ENCODE assay signal across 7 mouse cellular contexts in genomic region chr16:57362679-57363401, GRCm38 (mm10). TPM values are rescaled to one million over a fixed set of nuclear protein-coding genes. Genes with fewer than 3 reads are reported as not detected.
DNase-seq lines count a peak whose midpoint lies in the region; ATAC-seq lines count a peak whose summit lies in the region.

No protein-coding gene starts in this region.

- 38% methylated on average over 18 of the region's 18 CpGs for WGBS in intestine, embryonic 16.5 days

- no peak overlapping the region for H3K27ac ChIP-seq in intestine, embryonic 16.5 days (ENCODE audit: low read length)

- H3K27me3 ChIP-seq in intestine, embryonic 16.5 days (replicated peaks; ENCODE audit: control insufficient read depth, insufficient read depth, low read length), result no peaks in the 10 kb centered on the region

- peak; percentile 82 for ATAC-seq in intestine, embryonic 16.5 days
- ATAC-seq in megakaryocyte progenitor cell, adult 5-6 weeks (replicated peaks; ENCODE audit: poor library complexity), result peak; percentile 90

- H3K9ac ChIP-seq in intestine, embryonic 16.5 days (ENCODE audit: low read depth, low read length), result peak overlapping the region; percentile 31; the same call in 1 of the 2 replicates

- peak; percentile 15 to 30 for DNase-seq in adrenal gland, postnatal 4 days (ENCODE audit: low spot score in 2 of 2)
- peak; percentile 64 for DNase-seq in embryo, embryonic 11 days
- DNase-seq in heart, adult 11 months, result peak; percentile 96
- peak; percentile 50 to 67 for DNase-seq in left cerebral cortex, postnatal 25 days (ENCODE audit: low spot score in 2 of 2)
- DNase-seq in right cerebral cortex, postnatal 4 days, result peak; percentile 58

- H3K4me3 ChIP-seq in intestine, embryonic 16.5 days (ENCODE audit: low read length), result no peak overlapping the region

- intact Hi-C loops in left cerebral cortex, postnatal 25 days (cut with DNase I), result no loop called here

- peaks cover 2% of the 10 kb centered on the region; the same call in 1 of the 2 replicates for H3K4me1 ChIP-seq in intestine, embryonic 16.5 days (ENCODE audit: control insufficient read depth, insufficient read depth, low read length)

- no peaks in the 10 kb centered on the region for H3K36me3 ChIP-seq in intestine, embryonic 16.5 days (ENCODE audit: control insufficient read depth, insufficient read depth, low read length)

- H3K4me2 ChIP-seq in intestine, embryonic 16.5 days (ENCODE audit: low read depth, low read length), result peak overlapping the region; percentile 18; the same call in 1 of the 2 replicates

- no peaks in the 10 kb centered on the region for H3K9me3 ChIP-seq in intestine, embryonic 16.5 days (ENCODE audit: control insufficient read depth, low read length)

RNA-seq across cellular contexts. Expression of gene Filip1l, which starts 9.9 kb away (rescaled TPM):
- 10 to 100 TPM; 22.6 to 23.5 TPM for total RNA-seq in adrenal gland, postnatal 4 days (2021)
- polyA plus RNA-seq in intestine, embryonic 16.5 days (2015; fragmentation: Nextera tagmentation; extraction: Ambion mirVana), result 30.4 and 31.9 TPM in 2 replicates
- 1 to 10 TPM; 3.0 to 3.5 TPM for total RNA-seq in left cerebral cortex, postnatal 25 days (2021)
- 5.2 and 6.9 TPM in 2 replicates for total RNA-seq in megakaryocyte progenitor cell, adult 5-6 weeks (2015)
- 2.8 and 5.2 TPM in 2 replicates for total RNA-seq in megakaryocyte progenitor cell, adult 5-6 weeks (2017)

Comparison
In these comparisons a context has a peak if more than half of its experiments do, and no peak if none do; other contexts are left out.
1. DNase-seq: peak in every context shown above with its lines; median percentile 96 in heart, adult 11 months; 64 in embryo, embryonic 11 days; 58 in left cerebral cortex, postnatal 25 days; 58 in right cerebral cortex, postnatal 4 days; 22 in adrenal gland, postnatal 4 days.